Mouse (Mus musculus) kidney, adult 2 months (tissue): ENCODE measurements around the gene Oscar.

ENCODE experiments used
- CTCF ChIP-seq: fragments of 200-500 bp; conservative IDR thresholded peaks from 2 replicates; pipeline ENCODE4 v1.5.1; 2011; ENCODE audit warnings: low read depth, mild to moderate bottlenecking, control low read depth, low read length, moderate library complexity, mixed read lengths; ENCODE audit not compliant: insufficient read depth, insufficient read length
- POLR2A ChIP-seq: fragments of 200-500 bp; IDR thresholded peaks from one replicate; pipeline ENCODE4 v1.6.1; 2011; ENCODE audit warnings: low read depth, low read length, control low read depth

GRCm38 (mm10) chr7:3595146-3595545 is 20.8 kb downstream of the Oscar start:
- TF ChIP-seq CTCF (no peak), POLR2A (no peak)
